Mouse (Mus musculus): ENCODE results near the gene Grin2b.

GRCm38 (mm10) chr6:136199814-136200213, 26.5 kb upstream of the Grin2b start:
- TF ChIP-seq CTCF (IDR thresholded peaks at IDR 0.05; ENCODE audit: control insufficient read depth, insufficient read depth, insufficient read length) = no peak
- TF ChIP-seq FOSL1 (IDR thresholded peaks at IDR 0.05; ENCODE audit: insufficient read depth, low read length, poor library complexity, severe bottlenecking) = no peak
